Mouse (Mus musculus) kidney, adult 2 months (tissue): Measurements from ENCODE around the gene Ythdf2. TPM values are rescaled to one million over a fixed set of nuclear protein-coding genes. Genes with fewer than 3 reads are reported as not detected.

Source experiments
- DNase-seq: peaks from one replicate; pipeline ENCODE4 v3.0.0; 2021
- H3K27ac ChIP-seq: fragments of 200-500 bp; 2 replicates; pipeline ENCODE4 v1.5.1; 2012; ENCODE audit warnings: low read depth, low read length, control low read depth, inconsistent platforms; ENCODE audit not compliant: insufficient read depth
- H3K27me3 ChIP-seq: fragments of 200-500 bp; replicated peaks from 2 replicates; pipeline ENCODE4 v1.6.1; 2012; ENCODE audit warnings: mild to moderate bottlenecking, moderate library complexity, low read length, inconsistent platforms; ENCODE audit not compliant: control insufficient read depth, insufficient read depth
- H3K36me3 ChIP-seq: fragments of 200-500 bp; 2 replicates; pipeline ENCODE4 v1.6.1; 2012; ENCODE audit warnings: mild to moderate bottlenecking, moderate library complexity, low read length, inconsistent platforms; ENCODE audit not compliant: control insufficient read depth, insufficient read depth
- H3K4me1 ChIP-seq: fragments of 200-500 bp; 2 replicates; pipeline ENCODE4 v1.6.1; 2011; ENCODE audit warnings: low read length; ENCODE audit not compliant: control insufficient read depth, insufficient read depth
- H3K4me3 ChIP-seq: fragments of 200-500 bp; 2 replicates; pipeline ENCODE4 v1.5.1; 2011; ENCODE audit warnings: mild to moderate bottlenecking, low read depth, low read length, control low read depth; ENCODE audit not compliant: insufficient read depth
- CTCF ChIP-seq: fragments of 200-500 bp; conservative IDR thresholded peaks from 2 replicates; pipeline ENCODE4 v1.5.1; 2011; ENCODE audit warnings: low read depth, mild to moderate bottlenecking, control low read depth, low read length, moderate library complexity, mixed read lengths; ENCODE audit not compliant: insufficient read depth, insufficient read length
- POLR2A ChIP-seq: fragments of 200-500 bp; IDR thresholded peaks from one replicate; pipeline ENCODE4 v1.6.1; 2011; ENCODE audit warnings: low read depth, low read length, control low read depth
- WGBS: fragments of 180-500 bp; shearing (Covaris S2); methylation state at CpG from one replicate; pipeline ENCODE4 v1.1.7; 2018; 5-methylcytosine and 5-hydroxymethylcytosine counted together
- polyA plus RNA-seq: library from polyadenylated mRNA; depleted of rRNA; stranded (reverse); fragments of >200 nt; gene quantifications from 2 replicates; pipeline ENCODE4 v1.2.3, GENCODE M21; 2012; rRNA removed

The Ythdf2 gene
- polyA plus RNA-seq, 1 experiment = 14.5 TPM

DNA sequence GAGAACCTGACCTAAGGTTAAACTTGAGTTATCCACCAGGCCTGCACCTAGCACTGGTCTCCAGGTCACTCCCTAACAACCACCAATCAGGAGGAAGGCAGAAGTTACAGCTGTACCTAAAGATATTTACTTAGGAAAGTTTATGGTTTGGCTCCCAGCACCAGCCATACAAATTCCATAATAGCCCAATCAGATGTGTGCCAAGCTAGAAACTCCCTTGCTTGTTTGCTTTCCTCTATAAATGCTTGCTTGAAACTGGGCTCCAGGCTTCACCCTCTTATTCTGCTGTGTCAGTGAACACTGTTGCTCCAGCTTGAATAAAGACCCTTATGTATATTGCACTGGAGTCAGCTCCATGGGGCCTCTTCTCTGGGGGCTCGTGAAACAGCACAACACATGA is 60.4 kb downstream of the Ythdf2 start:
- DNase-seq = no peak
- no peak overlapping the region for H3K27ac ChIP-seq

DNA sequence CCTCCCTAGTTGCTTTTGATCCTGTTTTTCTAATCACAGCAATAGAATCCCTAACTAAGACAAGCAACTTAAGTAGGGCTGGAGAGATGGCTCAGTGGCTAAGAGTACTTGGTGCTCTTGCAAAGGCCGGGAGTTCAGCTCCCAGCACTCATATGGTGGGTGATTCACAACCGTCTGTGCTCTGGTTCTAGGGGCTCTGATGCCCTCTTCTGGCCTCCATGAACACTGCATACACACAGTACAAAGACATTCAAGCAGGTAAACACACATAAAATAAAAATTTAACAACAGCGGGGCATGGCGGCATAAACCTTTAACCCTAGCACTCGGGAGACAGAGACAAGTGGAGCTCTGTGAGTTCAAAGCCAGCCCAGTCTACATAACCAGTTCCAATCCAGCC is 65.9 kb downstream of the Ythdf2 start:
- H3K4me1 ChIP-seq = no peaks in the 10 kb centered on the region
- WGBS = 72% methylated on average over 5 of the region's 5 CpGs
- H3K27me3 ChIP-seq = no peaks in the 10 kb centered on the region
- no peaks in the 10 kb centered on the region for H3K36me3 ChIP-seq
- H3K4me3 ChIP-seq = no peak overlapping the region
- TF ChIP-seq CTCF = peak; percentile 26; the same call in 1 of the 2 replicates
- TF ChIP-seq POLR2A = no peak
- H3K27ac ChIP-seq = no peak overlapping the region
- no peak for DNase-seq

More for the DNA sequence above, 60.4 kb downstream of the Ythdf2 start:
- TF ChIP-seq CTCF (no peak), POLR2A (no peak)
- Histone ChIP-seq H3K4me1 (no peaks in the 10 kb centered on the region), H3K36me3 (no peaks in the 10 kb centered on the region), H3K27me3 (no peaks in the 10 kb centered on the region), H3K4me3 (no peak overlapping the region)
- 69% methylated on average over 1 of the region's 1 CpGs for WGBS

DNA sequence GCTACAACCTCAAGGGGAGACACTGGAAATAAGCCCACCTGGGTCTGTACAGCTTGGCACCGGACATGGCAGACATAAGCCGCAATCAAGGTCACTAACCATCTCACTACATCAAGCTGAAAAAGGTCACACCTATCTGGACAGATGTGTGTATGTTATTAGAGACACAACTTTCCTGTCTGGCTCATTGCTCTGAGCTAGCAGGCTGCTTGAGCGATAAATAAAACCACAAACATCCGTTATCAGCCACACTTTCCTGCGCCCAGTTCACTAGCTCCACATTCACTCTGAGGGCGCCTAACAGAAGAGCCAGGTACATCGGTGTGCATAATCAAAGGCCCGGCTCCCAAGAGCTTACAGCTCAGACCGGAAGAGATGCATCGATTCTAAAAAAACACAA is 67.0 kb downstream of the Ythdf2 start:
- WGBS = 28% methylated on average over 10 of the region's 10 CpGs
- TF ChIP-seq POLR2A = no peak
- TF ChIP-seq CTCF = no peak
- H3K27me3 ChIP-seq = no peaks in the 10 kb centered on the region
- DNase-seq = no peak
- H3K4me1 ChIP-seq = no peaks in the 10 kb centered on the region
- no peak overlapping the region for H3K4me3 ChIP-seq
- no peak overlapping the region for H3K27ac ChIP-seq
- no peaks in the 10 kb centered on the region for H3K36me3 ChIP-seq

DNA sequence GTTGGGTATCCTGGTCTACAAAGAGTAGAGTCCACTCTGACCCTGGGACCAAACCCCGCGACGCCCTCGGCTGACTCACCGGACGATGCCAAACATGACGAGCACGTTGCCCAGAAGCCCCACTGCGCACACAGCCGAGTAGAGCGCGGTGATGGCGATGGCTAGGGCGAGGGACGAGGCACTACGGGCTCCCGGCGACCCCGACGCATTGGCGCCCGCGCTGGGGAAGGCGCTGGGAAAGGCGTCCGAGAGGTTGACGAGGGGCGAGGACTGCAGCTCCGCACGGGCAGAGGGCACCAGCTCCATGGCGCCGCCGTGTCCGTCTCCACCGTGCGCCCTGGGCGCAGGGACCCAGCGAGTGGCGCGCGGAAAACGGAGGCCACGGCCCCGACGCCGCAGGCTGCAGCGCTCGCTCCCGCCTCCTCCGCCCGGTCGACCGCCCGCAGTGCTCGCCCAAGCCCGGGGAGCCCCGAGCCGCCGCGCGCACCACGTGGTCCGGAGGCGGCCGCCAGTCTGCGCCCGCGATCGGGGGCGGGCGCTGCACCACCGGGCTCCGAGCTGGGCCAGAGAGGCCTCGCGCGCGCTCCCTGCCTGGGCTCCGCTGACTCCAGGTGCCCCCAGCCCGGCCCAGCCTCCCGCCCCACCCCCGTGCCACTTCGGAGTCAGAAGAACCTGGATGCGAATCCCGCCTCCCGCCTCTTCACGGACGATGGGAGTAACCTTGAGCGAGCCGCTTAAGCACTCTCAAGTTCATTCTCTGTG is 67.8 kb downstream of the Ythdf2 start, which contains the start of gene Oprd1:
TSS of gene Oprd1 (minus strand) at position 407 of the 762 bp plus-strand sequence.
- Histone ChIP-seq H3K36me3 (no peaks in the 10 kb centered on the region), H3K4me1 (no peaks in the 10 kb centered on the region), H3K4me3 (no peak within 1 kb of the TSS), H3K27me3 (no peaks in the 10 kb centered on the region), H3K27ac (no peak within 1 kb of the TSS)
- DNase-seq = no peak
- WGBS = 2% methylated on average over 89 of the region's 89 CpGs
- no peak for TF ChIP-seq POLR2A
- no peak for TF ChIP-seq CTCF

DNA sequence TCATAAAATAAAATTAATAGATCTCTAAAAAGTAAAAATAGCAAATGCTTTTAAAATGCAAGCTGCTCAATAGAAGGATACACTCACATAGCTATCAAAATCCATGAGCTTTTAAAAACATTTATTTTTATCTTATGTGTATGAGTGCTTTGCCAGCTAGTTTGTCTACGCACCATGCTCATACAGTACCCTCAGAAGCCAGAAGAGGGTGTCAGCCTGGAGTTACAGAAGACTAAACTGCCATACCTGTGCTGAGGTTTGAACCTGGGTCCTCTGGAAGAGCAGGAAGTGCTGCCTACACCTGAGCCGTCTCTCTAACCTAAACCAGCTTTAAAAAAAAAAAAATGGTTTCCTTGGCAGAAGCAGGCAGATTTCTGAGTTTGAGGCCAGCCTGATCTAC is 73.5 kb downstream of the Ythdf2 start:
- TF ChIP-seq CTCF (no peak), POLR2A (no peak)
- WGBS = 86% methylated on average over 2 of the region's 2 CpGs
- Histone ChIP-seq H3K36me3 (no peaks in the 10 kb centered on the region), H3K4me3 (no peak overlapping the region), H3K27me3 (no peaks in the 10 kb centered on the region), H3K4me1 (no peaks in the 10 kb centered on the region), H3K27ac (no peak overlapping the region)
- DNase-seq = no peak

DNA sequence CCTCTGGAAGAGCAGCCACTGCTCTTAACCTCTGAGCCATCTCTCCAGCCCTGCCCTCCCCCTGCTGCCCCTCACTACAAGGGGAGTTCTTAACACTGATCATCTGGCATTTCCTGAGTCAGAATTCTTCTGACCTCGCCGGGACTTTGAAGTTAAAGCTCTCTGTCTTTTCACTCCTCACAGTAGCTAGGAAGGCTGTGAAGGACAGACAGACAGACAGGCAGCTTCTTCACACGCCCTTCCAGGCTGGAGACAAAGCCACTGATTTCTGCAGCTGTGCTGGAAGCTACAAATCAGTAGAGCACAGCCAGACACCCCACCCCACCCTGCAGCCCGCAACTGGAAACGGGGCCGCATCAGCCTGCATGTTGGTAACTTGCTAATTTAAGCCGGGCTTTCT is 75.1 kb downstream of the Ythdf2 start:
- no peak for TF ChIP-seq CTCF
- TF ChIP-seq POLR2A = no peak
- Histone ChIP-seq H3K4me3 (no peak overlapping the region), H3K27ac (no peak overlapping the region), H3K36me3 (no peaks in the 10 kb centered on the region), H3K4me1 (no peaks in the 10 kb centered on the region), H3K27me3 (no peaks in the 10 kb centered on the region)
- WGBS = 69% methylated on average over 7 of the region's 7 CpGs
- no peak for DNase-seq

Other genes with a start within 250 kb of the Ythdf2 start
- gene Gm10300, start 137.6 kb downstream of the Ythdf2 start, polyA plus RNA-seq = 0.09 and 0.27 TPM in 2 replicates
- gene Epb41, start 137.0 kb downstream of the Ythdf2 start, polyA plus RNA-seq = 69.8 and 73.8 TPM in 2 replicates
- gene Oprd1, start 67.8 kb downstream of the Ythdf2 start, polyA plus RNA-seq = 0.01 and 0.19 TPM in 2 replicates
- gene Gmeb1, start 49.3 kb upstream of the Ythdf2 start, polyA plus RNA-seq = 10.7 and 12.8 TPM in 2 replicates
- 12.2 and 15.0 TPM in 2 replicates for gene Taf12, start 62.1 kb upstream of the Ythdf2 start, polyA plus RNA-seq
- 7.2 and 8.9 TPM in 2 replicates for gene Rab42, start 91.1 kb upstream of the Ythdf2 start, polyA plus RNA-seq
- gene Trnau1ap, start 117.2 kb upstream of the Ythdf2 start, polyA plus RNA-seq = 24.4 and 30.2 TPM in 2 replicates
- 9.4 and 10.1 TPM in 2 replicates for gene Rcc1, start 141.3 kb upstream of the Ythdf2 start, polyA plus RNA-seq
- 19.5 and 25.2 TPM in 2 replicates for gene Phactr4, start 210.2 kb upstream of the Ythdf2 start, polyA plus RNA-seq